Mouse (Mus musculus): ENCODE data around the gene Fam71f2. TPM values are rescaled to one million over a fixed set of nuclear protein-coding genes. Genes with fewer than 3 reads are reported as not detected.

Gene Fam71f2
- total RNA-seq, 4 experiments from 2014 or later, result 0.23 TPM; not detected in 3

Other genes starting within 250 kb of the Fam71f2 start
- 100 to 1,000 TPM in 1 of 4 experiments, 10 to 100 TPM in 1, 1 to 10 TPM in 2; 2.5 to 252 (median 51.1) TPM for gene Lep, start 219.4 kb upstream of the Fam71f2 start, total RNA-seq (2022)
- gene Rbm28, start 114.6 kb upstream of the Fam71f2 start, total RNA-seq (2022), result 10 to 100 TPM; 30.2 to 40.2 (median 35.0) TPM
- gene Prrt4, start 100.0 kb upstream of the Fam71f2 start, total RNA-seq (2022), result 1 to 10 TPM; 3.0 to 8.9 (median 4.8) TPM
- 10 to 100 TPM; 46.9 to 67.5 (median 53.0) TPM for gene Impdh1, start 63.2 kb upstream of the Fam71f2 start, total RNA-seq (2022)
- 1 to 10 TPM; 4.6 to 9.3 (median 7.7) TPM for gene Hilpda, start 7.1 kb upstream of the Fam71f2 start, total RNA-seq (2022)
- gene Fam71f1, start 39.5 kb downstream of the Fam71f2 start, total RNA-seq (2022), result not detected
- 100 to 1,000 TPM; 121 to 136 (median 126) TPM for gene Calu, start 68.5 kb downstream of the Fam71f2 start, total RNA-seq (2022)
- not detected for gene Opn1sw, start 108.9 kb downstream of the Fam71f2 start, total RNA-seq (2022)
- 10 to 100 TPM in 1 of 4 experiments, 1 to 10 TPM in 3; 4.4 to 13.1 (median 5.7) TPM for gene Ccdc136, start 116.7 kb downstream of the Fam71f2 start, total RNA-seq (2022)
- 1 to 10 TPM; 2.9 to 8.6 (median 5.2) TPM for gene Flnc, start 153.7 kb downstream of the Fam71f2 start, total RNA-seq (2022)
- 100 to 1,000 TPM; 218 to 251 (median 230) TPM for gene Atp6v1f, start 188.1 kb downstream of the Fam71f2 start, total RNA-seq (2022)
- 1 to 10 TPM in 1 of 4 experiments, under 1 TPM in 2, not detected in 1; 0.38 to 1.5 (median 0.91) TPM for gene Atp6v1fnb, start 191.8 kb downstream of the Fam71f2 start, total RNA-seq (2022)
- gene Kcp, start 228.4 kb downstream of the Fam71f2 start, total RNA-seq (2022), result 1 to 10 TPM; 1.7 to 2.5 (median 1.8) TPM
- gene Irf5, start 247.0 kb downstream of the Fam71f2 start, total RNA-seq (2022), result 1 to 10 TPM; 5.1 to 7.8 (median 7.7) TPM